11 mouse cellular contexts compared by ENCODE assay signal in the genomic region with DNA sequence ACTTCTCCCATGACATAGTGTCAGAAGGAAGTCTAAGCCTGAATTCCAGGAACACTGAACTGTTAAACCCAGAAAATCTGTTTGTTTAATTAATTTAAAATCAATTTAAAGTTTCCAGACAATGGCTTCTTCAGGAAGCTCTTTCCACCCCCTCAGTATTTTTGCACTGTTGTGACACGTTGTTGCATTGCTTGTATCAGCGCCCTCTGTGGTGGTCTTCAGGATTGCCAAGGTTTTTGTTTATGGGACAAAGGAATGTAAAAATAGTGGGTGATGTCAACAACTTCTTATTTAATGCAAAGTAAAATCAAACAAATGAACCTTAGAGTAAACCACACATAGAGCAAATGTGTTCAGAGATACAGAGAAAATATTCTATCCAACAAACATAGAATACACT.
DNase-seq lines count a peak whose midpoint lies in the region; ATAC-seq and TF ChIP-seq lines count a peak whose summit lies in the region.
"Had no signal": no experiment of that assay in that cellular context is flagged by ENCODE, and none has a peak within 500 bp of the region (broad histone marks: within the 10 kb centered on the region; RNA-seq: fewer than 3 reads in every experiment).

No protein-coding gene starts in this region.

- no peaks in the 10 kb centered on the region for H3K36me3 ChIP-seq in intestine, postnatal 0 days (ENCODE audit: control insufficient read depth, insufficient read depth)
- H3K36me3 ChIP-seq in intestine, embryonic 16.5 days (ENCODE audit: control insufficient read depth, insufficient read depth, low read length), result no peaks in the 10 kb centered on the region
- H3K36me3 ChIP-seq: limb, embryonic 12.5 days; lung, embryonic 15.5 days had no signal

- H3K9ac ChIP-seq in intestine, postnatal 0 days (ENCODE audit: low read depth, low read length), result no peak overlapping the region
- H3K9ac ChIP-seq in intestine, embryonic 16.5 days (ENCODE audit: low read depth, low read length), result no peak overlapping the region
- H3K9ac ChIP-seq: limb, embryonic 12.5 days; lung, embryonic 15.5 days had no signal

- no peak overlapping the region for H3K27ac ChIP-seq in intestine, postnatal 0 days (ENCODE audit: low read depth, low read length)
- H3K27ac ChIP-seq in intestine, embryonic 16.5 days (ENCODE audit: low read length), result no peak overlapping the region
- H3K27ac ChIP-seq: limb, embryonic 12.5 days; lung, embryonic 15.5 days had no signal

- DNase-seq in 416B (ENCODE audit: low read depth), result peak; percentile 34
- peak; percentile 69 for DNase-seq in CD4-positive, CD25-positive, alpha-beta regulatory T cell, adult 2 months (ENCODE audit: low read depth, low spot score)
- DNase-seq in testis, postnatal 10 days (ENCODE audit: low spot score), result no peak
- no peak for DNase-seq in cerebellum, postnatal 36 days
- DNase-seq: cerebellum, postnatal 14 days; kidney, adult 9 months had no signal

- H3K4me3 ChIP-seq in intestine, postnatal 0 days (ENCODE audit: low read depth, low read length), result no peak overlapping the region
- H3K4me3 ChIP-seq in intestine, embryonic 16.5 days (ENCODE audit: low read length), result no peak overlapping the region
- H3K4me3 ChIP-seq: limb, embryonic 12.5 days; lung, embryonic 15.5 days had no signal

- TF ChIP-seq CTCF in intestine, postnatal 0 days (IDR thresholded peaks at IDR 0.05; ENCODE audit: low read depth), result 0 out of 2 replicates have a peak, but pooled peaks have one; percentile 18

- H3K27me3 ChIP-seq in intestine, postnatal 0 days (replicated peaks; ENCODE audit: control insufficient read depth, insufficient read depth, low read length), result no peaks in the 10 kb centered on the region
- no peaks in the 10 kb centered on the region for H3K27me3 ChIP-seq in intestine, embryonic 16.5 days (replicated peaks; ENCODE audit: control insufficient read depth, insufficient read depth, low read length)
- H3K27me3 ChIP-seq: limb, embryonic 12.5 days; lung, embryonic 15.5 days had no signal

- H3K4me1 ChIP-seq in intestine, postnatal 0 days (replicated peaks; ENCODE audit: control insufficient read depth, insufficient read depth, low read length), result no peaks in the 10 kb centered on the region
- no peaks in the 10 kb centered on the region for H3K4me1 ChIP-seq in intestine, embryonic 16.5 days (ENCODE audit: control insufficient read depth, insufficient read depth, low read length)
- H3K4me1 ChIP-seq: limb, embryonic 12.5 days; lung, embryonic 15.5 days had no signal

- no peaks in the 10 kb centered on the region for H3K9me3 ChIP-seq in intestine, postnatal 0 days (ENCODE audit: control insufficient read depth)
- H3K9me3 ChIP-seq in intestine, embryonic 16.5 days (ENCODE audit: control insufficient read depth, low read length), result no peaks in the 10 kb centered on the region
- H3K9me3 ChIP-seq: limb, embryonic 12.5 days; lung, embryonic 15.5 days had no signal

- no peak for ATAC-seq in intestine, postnatal 0 days
- no peak for ATAC-seq in intestine, embryonic 16.5 days
- ATAC-seq in common myeloid progenitor, adult 5-6 weeks (replicated peaks; ENCODE audit: low read depth, poor library complexity, severe bottlenecking), result 0 out of 2 replicates have a peak, but pooled peaks have one; percentile 42

- 42% methylated on average over 2 of the region's 2 CpGs for WGBS in intestine, postnatal 0 days
- 46% methylated on average over 2 of the region's 2 CpGs for WGBS in intestine, embryonic 16.5 days

- no peak overlapping the region for H3K4me2 ChIP-seq in intestine, postnatal 0 days (replicated peaks; ENCODE audit: low read depth)
- no peak overlapping the region for H3K4me2 ChIP-seq in intestine, embryonic 16.5 days (ENCODE audit: low read depth, low read length)
- H3K4me2 ChIP-seq: limb, embryonic 12.5 days; lung, embryonic 15.5 days had no signal

Comparison
In these comparisons a context has a peak if more than half of its experiments do, and no peak if none do; other contexts are left out.
1. DNase-seq: peak in 416B (single experiment) and CD4-positive, CD25-positive, alpha-beta regulatory T cell, adult 2 months (single experiment); none in testis, postnatal 10 days (single experiment) and cerebellum, postnatal 36 days (0 of 2).